Mouse (Mus musculus) adrenal gland, postnatal 25 days (tissue): ENCODE measurements at regions not wholly inside any gene's neighbourhood (a gene's known extent, or its start where the extent isn't known, plus 50 kb on each side); places are given as distances from the start of the nearest gene placed in this dataset.
A peak's percentile ranks its signal among the peaks of the same experiment; 100 is the strongest.

ENCODE experiments used
- DNase-seq: peaks from one replicate; pipeline ENCODE4 v3.0.0; 2021; ENCODE audit warnings: mixed read lengths

DNA sequence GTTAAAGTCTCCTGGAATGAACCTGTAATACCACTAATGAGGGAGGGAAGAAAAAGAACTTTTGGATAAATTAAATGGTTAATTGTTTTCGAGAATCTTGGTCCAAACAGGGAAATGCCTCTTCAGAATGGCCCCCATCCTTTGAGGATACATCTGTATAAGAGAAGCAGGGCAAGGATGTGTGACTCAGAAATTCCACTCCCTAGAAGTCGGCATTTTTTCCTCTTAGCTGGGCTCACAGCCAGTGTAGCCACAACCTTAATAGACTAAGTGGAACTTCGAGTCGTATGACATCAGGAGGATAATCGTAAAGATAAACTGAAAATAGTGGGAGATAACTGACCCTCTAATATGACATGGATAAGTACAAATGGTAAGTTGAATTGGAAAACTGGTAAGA, 56.1 kb upstream of the Cav2 start:
- peak; percentile 8 for DNase-seq

DNA sequence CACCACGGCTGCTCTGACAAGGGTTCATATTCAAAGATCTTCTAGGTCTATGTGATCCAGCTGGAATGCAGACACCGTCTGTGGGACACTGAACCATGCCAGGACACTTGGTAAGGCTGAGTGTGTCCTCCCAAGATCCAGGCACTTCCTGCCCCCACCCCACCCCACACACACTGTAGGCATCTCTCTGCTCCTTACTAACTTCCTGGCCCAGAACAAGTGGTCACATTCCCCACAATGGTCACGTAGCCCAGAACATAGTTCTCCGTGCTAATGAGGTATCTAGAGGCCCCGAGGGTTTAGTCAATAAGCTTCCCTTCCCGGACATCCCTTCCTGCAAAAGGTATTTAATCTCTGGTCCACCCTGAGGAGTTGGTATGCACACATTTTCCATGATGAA, 54.5 kb upstream of the Cav2 start:
- DNase-seq: no peak
